Comparison of ENCODE assay signal across 8 mouse cellular contexts in genomic region chr8:107292928-107293601, GRCm38 (mm10). TPM values are rescaled to one million over a fixed set of nuclear protein-coding genes. Genes with fewer than 3 reads are reported as not detected.
A peak's percentile ranks its signal among the peaks of the same experiment; 100 is the strongest.
DNase-seq lines count a peak whose midpoint lies in the region; ATAC-seq lines count a peak whose summit lies in the region.

Gene Nfat5, plus strand, starts transcription at chr8:107293470.

- H3K27me3 ChIP-seq in hindbrain, embryonic 13.5 days: no peaks in the 10 kb centered on the region

- H3K4me2 ChIP-seq in hindbrain, embryonic 13.5 days: peak within 1 kb of the TSS; percentile 57

- peak within 1 kb of the TSS; percentile 98 for H3K27ac ChIP-seq in hindbrain, embryonic 13.5 days

- WGBS in hindbrain, embryonic 13.5 days: 0% methylated on average over 45 of the region's 49 CpGs

- H3K9me3 ChIP-seq in hindbrain, embryonic 13.5 days: no peaks in the 10 kb centered on the region

- no peaks in the 10 kb centered on the region for H3K36me3 ChIP-seq in hindbrain, embryonic 13.5 days

- peaks cover 26% of the 10 kb centered on the region for H3K4me1 ChIP-seq in hindbrain, embryonic 13.5 days (replicated peaks)

- peak; percentile 92 for ATAC-seq in hindbrain, embryonic 13.5 days (ENCODE audit: low FRiP score)

- H3K4me3 ChIP-seq in hindbrain, embryonic 13.5 days: peak within 1 kb of the TSS; percentile 96

- H3K9ac ChIP-seq in hindbrain, embryonic 13.5 days: peak within 1 kb of the TSS; percentile 97

- peak; percentile 97 for DNase-seq in NIH3T3 (ENCODE audit: low read depth)
- DNase-seq in cerebellum, postnatal 10 days: peak; percentile 97
- peak; percentile 93 to 98 for DNase-seq in frontal cortex, postnatal 14 days (ENCODE audit: low spot score in 2 of 2)
- peak; percentile 92 to 100 for DNase-seq in layer of hippocampus, postnatal 25 days (ENCODE audit: extremely low spot score in 1 of 2, low spot score in 1 of 2)
- peak; percentile 94 for DNase-seq in lung, postnatal 25 days (ENCODE audit: low spot score)
- DNase-seq in retina, embryonic 14.5 days (ENCODE audit: low spot score): peak; percentile 98
- DNase-seq in thymus, postnatal 4 days: peak; percentile 96

RNA-seq across cellular contexts. Expression of gene Nfat5, which starts in this region (rescaled TPM):
- 14.0 and 14.5 TPM in 2 replicates for polyA plus RNA-seq in hindbrain, embryonic 13.5 days (2015; fragmentation: Nextera tagmentation; extraction: Ambion mirVana)
- total RNA-seq in layer of hippocampus, postnatal 25 days (2021): 10 to 100 TPM; 47.8 to 67.4 TPM

Comparison
In these comparisons a context has a peak if more than half of its experiments do, and no peak if none do; other contexts are left out.
1. Peak in every context shown above with its lines: DNase-seq, ATAC-seq, H3K4me3 ChIP-seq and H3K27ac ChIP-seq.